Mouse (Mus musculus): ENCODE results near the gene Serpinb7.

Gene Serpinb7

GRCm38 (mm10) chr1:107489577-107489976 is 90.1 kb downstream of the Serpinb7 start:
- no peak for DNase-seq (ENCODE audit: low spot score in 2 of 2)

GRCm38 (mm10) chr1:107496789-107497188 is 97.3 kb downstream of the Serpinb7 start:
- DNase-seq (ENCODE audit: low spot score in 2 of 2): no peak

GRCm38 (mm10) chr1:107502025-107502424 is 102.6 kb downstream of the Serpinb7 start:
- no peak for DNase-seq (ENCODE audit: low spot score in 2 of 2)
